Mouse (Mus musculus): Measurements from ENCODE around the gene Zfp219. TPM values are rescaled to one million over a fixed set of nuclear protein-coding genes. Genes with fewer than 3 reads are reported as not detected.

The Zfp219 gene
- polyA plus RNA-seq, 1 experiment from 2014 or later, result 19.8 TPM

GRCm38 (mm10) chr14:52010446-52011111 is 10.0 kb downstream of the Zfp219 start:
- peak overlapping the region; percentile 33 for H3K4me2 ChIP-seq
- 0 out of 2 replicates have a peak overlapping the region, but pooled peaks have one; percentile 11 for H3K4me3 ChIP-seq (ENCODE audit: low read depth, low read length)
- peaks cover 22% of the 10 kb centered on the region for H3K4me1 ChIP-seq (replicated peaks; ENCODE audit: control insufficient read depth, insufficient read depth, low read length)
- H3K9me3 ChIP-seq (ENCODE audit: control insufficient read depth, low read length), result no peaks in the 10 kb centered on the region
- ATAC-seq (replicated peaks; ENCODE audit: low FRiP score), result no peak
- H3K36me3 ChIP-seq (ENCODE audit: control insufficient read depth, insufficient read depth, low read length), result peaks cover 19% of the 10 kb centered on the region
- no peak overlapping the region for H3K9ac ChIP-seq (ENCODE audit: low read depth, low read length)
- WGBS, result 13% methylated on average over 9 of the region's 9 CpGs
- DNase-seq (ENCODE audit: low spot score), result peak; percentile 49
- H3K27me3 ChIP-seq (replicated peaks; ENCODE audit: control insufficient read depth, insufficient read depth, low read length), result 0 out of 2 replicates have a peak, but pooled peaks cover 3% of the 10 kb centered on the region
- H3K27ac ChIP-seq (ENCODE audit: low read depth, low read length), result 0 out of 2 replicates have a peak overlapping the region, but pooled peaks have one; percentile 1

GRCm38 (mm10) chr14:52009841-52010240 is 10.7 kb downstream of the Zfp219 start:
- Histone ChIP-seq H3K9ac (ENCODE audit: low read depth, low read length) (no peak overlapping the region), H3K27me3 (replicated peaks; ENCODE audit: control insufficient read depth, insufficient read depth, low read length) (0 out of 2 replicates have a peak, but pooled peaks cover 3% of the 10 kb centered on the region), H3K27ac (ENCODE audit: low read depth, low read length) (no peak overlapping the region), H3K36me3 (ENCODE audit: control insufficient read depth, insufficient read depth, low read length) (peaks cover 21% of the 10 kb centered on the region), H3K4me2 (peak overlapping the region; percentile 33), H3K9me3 (ENCODE audit: control insufficient read depth, low read length) (no peaks in the 10 kb centered on the region), H3K4me1 (replicated peaks; ENCODE audit: control insufficient read depth, insufficient read depth, low read length) (peaks cover 19% of the 10 kb centered on the region), H3K4me3 (ENCODE audit: low read depth, low read length) (no peak overlapping the region)
- WGBS, result 69% methylated on average over 6 of the region's 6 CpGs
- no peak for DNase-seq (ENCODE audit: low spot score)
- no peak for ATAC-seq (replicated peaks; ENCODE audit: low FRiP score)

- Histone ChIP-seq H3K4me3 (ENCODE audit: low read depth, low read length) (no peak overlapping the region), H3K9ac (ENCODE audit: low read depth, low read length) (0 out of 2 replicates have a peak overlapping the region, but pooled peaks have one; percentile 16), H3K36me3 (ENCODE audit: control insufficient read depth, insufficient read depth, low read length) (peaks cover 24% of the 10 kb centered on the region), H3K4me1 (replicated peaks; ENCODE audit: control insufficient read depth, insufficient read depth, low read length) (peaks cover 19% of the 10 kb centered on the region), H3K4me2 (peak overlapping the region; percentile 51), H3K9me3 (ENCODE audit: control insufficient read depth, low read length) (no peaks in the 10 kb centered on the region), H3K27ac (ENCODE audit: low read depth, low read length) (no peak overlapping the region), H3K27me3 (replicated peaks; ENCODE audit: control insufficient read depth, insufficient read depth, low read length) (0 out of 2 replicates have a peak, but pooled peaks cover 3% of the 10 kb centered on the region)
- 64% methylated on average over 26 of the region's 26 CpGs for WGBS
- DNase-seq (ENCODE audit: low spot score) (no peak), ATAC-seq (replicated peaks; ENCODE audit: low FRiP score) (no peak)
Measured at GRCm38 (mm10) chr14:52009361-52009760, 11.2 kb downstream of the Zfp219 start.

- DNase-seq (ENCODE audit: low spot score) (peak; percentile 86), ATAC-seq (replicated peaks; ENCODE audit: low FRiP score) (peak; percentile 83)
- H3K4me2 ChIP-seq, result peak overlapping the region; percentile 51
- H3K9ac ChIP-seq (ENCODE audit: low read depth, low read length), result 0 out of 2 replicates have a peak overlapping the region, but pooled peaks have one; percentile 16
- 55% methylated on average over 38 of the region's 38 CpGs for WGBS
- H3K4me3 ChIP-seq (ENCODE audit: low read depth, low read length), result no peak overlapping the region
- no peak overlapping the region for H3K27ac ChIP-seq (ENCODE audit: low read depth, low read length)
- 0 out of 2 replicates have a peak, but pooled peaks cover 3% of the 10 kb centered on the region for H3K27me3 ChIP-seq (replicated peaks; ENCODE audit: control insufficient read depth, insufficient read depth, low read length)
- no peaks in the 10 kb centered on the region for H3K9me3 ChIP-seq (ENCODE audit: control insufficient read depth, low read length)
- H3K36me3 ChIP-seq (ENCODE audit: control insufficient read depth, insufficient read depth, low read length), result peaks cover 27% of the 10 kb centered on the region
- peaks cover 19% of the 10 kb centered on the region for H3K4me1 ChIP-seq (replicated peaks; ENCODE audit: control insufficient read depth, insufficient read depth, low read length)
Measured at GRCm38 (mm10) chr14:52008321-52009203, 12.0 kb downstream of the Zfp219 start.

- Histone ChIP-seq H3K4me3 (ENCODE audit: low read depth, low read length) (no peak overlapping the region), H3K4me1 (replicated peaks; ENCODE audit: control insufficient read depth, insufficient read depth, low read length) (peaks cover 19% of the 10 kb centered on the region), H3K27me3 (replicated peaks; ENCODE audit: control insufficient read depth, insufficient read depth, low read length) (0 out of 2 replicates have a peak, but pooled peaks cover 3% of the 10 kb centered on the region), H3K9me3 (ENCODE audit: control insufficient read depth, low read length) (no peaks in the 10 kb centered on the region), H3K36me3 (ENCODE audit: control insufficient read depth, insufficient read depth, low read length) (peaks cover 30% of the 10 kb centered on the region), H3K27ac (ENCODE audit: low read depth, low read length) (no peak overlapping the region), H3K9ac (ENCODE audit: low read depth, low read length) (no peak overlapping the region), H3K4me2 (no peak overlapping the region)
- WGBS, result 96% methylated on average over 23 of the region's 23 CpGs
- peak; percentile 31 for DNase-seq (ENCODE audit: low spot score)
- no peak for ATAC-seq (replicated peaks; ENCODE audit: low FRiP score)
Measured at GRCm38 (mm10) chr14:52006771-52007170, 13.8 kb downstream of the Zfp219 start.

GRCm38 (mm10) chr14:52006241-52006640 is 14.3 kb downstream of the Zfp219 start:
- H3K4me1 ChIP-seq (replicated peaks; ENCODE audit: control insufficient read depth, insufficient read depth, low read length), result peaks cover 19% of the 10 kb centered on the region
- 80% methylated on average over 8 of the region's 8 CpGs for WGBS
- peak; percentile 33 for DNase-seq (ENCODE audit: low spot score)
- no peak overlapping the region for H3K27ac ChIP-seq (ENCODE audit: low read depth, low read length)
- H3K9ac ChIP-seq (ENCODE audit: low read depth, low read length), result no peak overlapping the region
- no peaks in the 10 kb centered on the region for H3K9me3 ChIP-seq (ENCODE audit: control insufficient read depth, low read length)
- no peak overlapping the region for H3K4me2 ChIP-seq
- no peak overlapping the region for H3K4me3 ChIP-seq (ENCODE audit: low read depth, low read length)
- no peak for ATAC-seq (replicated peaks; ENCODE audit: low FRiP score)
- peaks cover 31% of the 10 kb centered on the region for H3K36me3 ChIP-seq (ENCODE audit: control insufficient read depth, insufficient read depth, low read length)
- 0 out of 2 replicates have a peak, but pooled peaks cover 3% of the 10 kb centered on the region for H3K27me3 ChIP-seq (replicated peaks; ENCODE audit: control insufficient read depth, insufficient read depth, low read length)

- Histone ChIP-seq H3K4me1 (replicated peaks; ENCODE audit: control insufficient read depth, insufficient read depth, low read length) (peaks cover 16% of the 10 kb centered on the region), H3K9me3 (ENCODE audit: control insufficient read depth, low read length) (no peaks in the 10 kb centered on the region), H3K4me2 (no peak overlapping the region), H3K27ac (ENCODE audit: low read depth, low read length) (no peak overlapping the region), H3K9ac (ENCODE audit: low read depth, low read length) (no peak overlapping the region), H3K4me3 (ENCODE audit: low read depth, low read length) (no peak overlapping the region), H3K27me3 (replicated peaks; ENCODE audit: control insufficient read depth, insufficient read depth, low read length) (0 out of 2 replicates have a peak, but pooled peaks cover 3% of the 10 kb centered on the region), H3K36me3 (ENCODE audit: control insufficient read depth, insufficient read depth, low read length) (peaks cover 36% of the 10 kb centered on the region)
- DNase-seq (ENCODE audit: low spot score), result peak; percentile 28
- WGBS, result 76% methylated on average over 6 of the region's 6 CpGs
- no peak for ATAC-seq (replicated peaks; ENCODE audit: low FRiP score)
Measured at GRCm38 (mm10) chr14:52005616-52006015, 14.9 kb downstream of the Zfp219 start.

GRCm38 (mm10) chr14:52005141-52005540 is 15.4 kb downstream of the Zfp219 start:
- ATAC-seq (replicated peaks; ENCODE audit: low FRiP score), result no peak
- Histone ChIP-seq H3K9ac (ENCODE audit: low read depth, low read length) (no peak overlapping the region), H3K4me1 (replicated peaks; ENCODE audit: control insufficient read depth, insufficient read depth, low read length) (peaks cover 11% of the 10 kb centered on the region), H3K27me3 (replicated peaks; ENCODE audit: control insufficient read depth, insufficient read depth, low read length) (0 out of 2 replicates have a peak, but pooled peaks cover 3% of the 10 kb centered on the region), H3K27ac (ENCODE audit: low read depth, low read length) (no peak overlapping the region), H3K4me3 (ENCODE audit: low read depth, low read length) (no peak overlapping the region), H3K4me2 (no peak overlapping the region), H3K9me3 (ENCODE audit: control insufficient read depth, low read length) (no peaks in the 10 kb centered on the region), H3K36me3 (ENCODE audit: control insufficient read depth, insufficient read depth, low read length) (peaks cover 37% of the 10 kb centered on the region)
- 76% methylated on average over 7 of the region's 7 CpGs for WGBS
- peak; percentile 30 for DNase-seq (ENCODE audit: low spot score)

All from liver, embryonic 11.5 days (tissue).